Mouse (Mus musculus) megakaryocyte, embryonic 14.5 days (primary cell): ENCODE data around the gene Sfrp2.

Source experiments
- FLI1 ChIP-seq: IDR thresholded peaks from 2 replicates; pipeline ENCODE4 v1.6.1; 2012; ENCODE audit warnings: low read length, inconsistent platforms, mixed read lengths
- GATA1 ChIP-seq: IDR thresholded peaks from 3 replicates; pipeline ENCODE4 v1.6.1; 2012; ENCODE audit warnings: mixed read lengths, low read length, inconsistent platforms, borderline replicate concordance

GRCm38 (mm10) chr3:83781460-83782222, 15.5 kb downstream of the Sfrp2 start:
- TF ChIP-seq GATA1 (no peak), FLI1 (no peak)
